ENCODE assay signal across 8 mouse cellular contexts in the genomic region with DNA sequence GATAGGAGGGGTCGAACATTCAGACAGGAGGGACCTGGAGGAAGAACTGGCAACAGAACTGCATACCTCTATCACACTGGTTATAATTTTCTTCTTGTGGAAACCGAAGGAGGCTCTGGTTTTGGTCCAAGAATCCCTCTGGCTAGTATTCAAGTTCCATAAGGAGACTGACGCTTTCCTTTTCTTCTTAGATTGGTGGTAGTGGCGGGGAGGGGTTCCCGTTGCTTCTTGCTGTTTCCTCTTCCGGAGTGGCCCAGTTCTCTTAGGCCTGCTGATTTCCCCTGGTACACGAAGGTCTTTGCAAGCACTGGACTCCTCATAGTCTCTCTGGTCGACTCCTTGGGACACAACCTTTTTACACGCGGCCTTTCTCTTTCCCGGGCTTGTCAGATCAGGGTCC. TPM values are rescaled to one million over a fixed set of nuclear protein-coding genes. Genes with fewer than 3 reads are reported as not detected.
DNase-seq lines count a peak whose midpoint lies in the region; ATAC-seq and TF ChIP-seq lines count a peak whose summit lies in the region.

No protein-coding gene starts in this region.

- no peak overlapping the region for H3K27ac ChIP-seq in thymus, adult 2 months (ENCODE audit: control insufficient read depth, insufficient read depth, low read length)
- peak overlapping the region; percentile 30; the same call in 1 of the 2 replicates for H3K27ac ChIP-seq in heart, embryonic 16.5 days (ENCODE audit: low read length)
- no peak overlapping the region for H3K27ac ChIP-seq in limb, embryonic 15.5 days

- H3K4me2 ChIP-seq in heart, embryonic 16.5 days (ENCODE audit: low read depth, low read length): peak overlapping the region; percentile 81
- peak overlapping the region; percentile 85 for H3K4me2 ChIP-seq in limb, embryonic 15.5 days

- peaks cover 18% of the 10 kb centered on the region for H3K4me1 ChIP-seq in thymus, adult 2 months (replicated peaks; ENCODE audit: control insufficient read depth, insufficient read depth, low read length)
- H3K4me1 ChIP-seq in heart, embryonic 16.5 days (ENCODE audit: control insufficient read depth, insufficient read depth, low read length): peaks cover 26% of the 10 kb centered on the region
- H3K4me1 ChIP-seq in limb, embryonic 15.5 days: peaks cover 31% of the 10 kb centered on the region

- no peaks in the 10 kb centered on the region for H3K27me3 ChIP-seq in thymus, adult 2 months (ENCODE audit: control insufficient read depth, insufficient read depth, low read length)
- no peaks in the 10 kb centered on the region for H3K27me3 ChIP-seq in heart, embryonic 16.5 days (ENCODE audit: control insufficient read depth, insufficient read depth, low read length)
- H3K27me3 ChIP-seq in limb, embryonic 15.5 days: no peaks in the 10 kb centered on the region

- H3K4me3 ChIP-seq in thymus, adult 2 months (ENCODE audit: control insufficient read depth, insufficient read depth, low read length): peak overlapping the region; percentile 77
- peak overlapping the region; percentile 79 for H3K4me3 ChIP-seq in heart, embryonic 16.5 days (ENCODE audit: low read length)
- H3K4me3 ChIP-seq in limb, embryonic 15.5 days: peak overlapping the region; percentile 66

- WGBS in thymus, adult 2 months: 2% methylated on average over 11 of the region's 11 CpGs
- WGBS in heart, embryonic 16.5 days: 20% methylated on average over 11 of the region's 11 CpGs
- WGBS in limb, embryonic 15.5 days: 27% methylated on average over 11 of the region's 11 CpGs

- H3K9ac ChIP-seq in heart, embryonic 16.5 days (ENCODE audit: low read length): peak overlapping the region; percentile 82
- peak overlapping the region; percentile 65 for H3K9ac ChIP-seq in limb, embryonic 15.5 days

- no peaks in the 10 kb centered on the region for H3K9me3 ChIP-seq in heart, embryonic 16.5 days (replicated peaks; ENCODE audit: control insufficient read depth, low read length)
- no peaks in the 10 kb centered on the region for H3K9me3 ChIP-seq in limb, embryonic 15.5 days

- TF ChIP-seq CTCF in thymus, adult 2 months (IDR thresholded peaks at IDR 0.05; ENCODE audit: borderline replicate concordance, control insufficient read depth, extremely low read depth, insufficient read depth, low read length, poor library complexity): no peak

- no peak; the same call in 1 of the 2 replicates for TF ChIP-seq POLR2A in thymus, adult 2 months (IDR thresholded peaks at IDR 0.05; ENCODE audit: control insufficient read depth, extremely low read depth, insufficient read depth, low read length, poor library complexity)

- peak; percentile 20 for DNase-seq in thymus, adult 2 months
- DNase-seq in thymus, adult 18-20 months: no peak
- DNase-seq in spleen, postnatal 36 days (ENCODE audit: low spot score in 2 of 2): peak; percentile 11 to 30
- no peak for DNase-seq in layer of hippocampus, postnatal 10 days (ENCODE audit: low spot score in 2 of 2)
- DNase-seq in gastrocnemius, postnatal 25 days: no peak

- ATAC-seq in heart, embryonic 16.5 days (replicated peaks; ENCODE audit: extremely low read depth, insufficient read depth, low FRiP score): no peak
- ATAC-seq in limb, embryonic 15.5 days (ENCODE audit: insufficient number of reproducible peaks, low FRiP score, low TSS enrichment, low read depth): no peak
- ATAC-seq in cerebellum, adult (ENCODE audit: insufficient number of reproducible peaks, low FRiP score, low TSS enrichment): no peak

- no peaks in the 10 kb centered on the region for H3K36me3 ChIP-seq in thymus, adult 2 months (ENCODE audit: control insufficient read depth, insufficient read depth, low read length)
- peaks cover 7% of the 10 kb centered on the region; the same call in 1 of the 2 replicates for H3K36me3 ChIP-seq in heart, embryonic 16.5 days (ENCODE audit: control insufficient read depth, insufficient read depth)
- 0 out of 2 replicates have a peak, but pooled peaks cover 5% of the 10 kb centered on the region for H3K36me3 ChIP-seq in limb, embryonic 15.5 days

RNA-seq across cellular contexts. Expression of a gene that starts 1.0 kb away (rescaled TPM):
- 8.6 and 14.0 TPM in 2 replicates for polyA plus RNA-seq in thymus, adult 2 months (2012; rRNA removed)
- polyA plus RNA-seq in heart, embryonic 16.5 days (2015; fragmentation: Nextera tagmentation; extraction: Ambion mirVana): 12.0 and 13.6 TPM in 2 replicates
- 10.8 and 11.0 TPM in 2 replicates for polyA plus RNA-seq in limb, embryonic 15.5 days (2015; fragmentation: Nextera tagmentation; extraction: Ambion mirVana)
- 1 to 10 TPM; 1.2 to 1.7 TPM for total RNA-seq in layer of hippocampus, postnatal 10 days (2021)
- under 1 TPM; 0.10 to 0.38 TPM for total RNA-seq in gastrocnemius, postnatal 25 days (2021)

RNA-seq across cellular contexts. Expression of a gene that starts 23.1 kb away (rescaled TPM):
- polyA plus RNA-seq in thymus, adult 2 months (2012; rRNA removed): 1.9 and 2.0 TPM in 2 replicates
- polyA plus RNA-seq in heart, embryonic 16.5 days (2015; fragmentation: Nextera tagmentation; extraction: Ambion mirVana): 2.2 and 2.9 TPM in 2 replicates
- 1.2 and 2.0 TPM in 2 replicates for polyA plus RNA-seq in limb, embryonic 15.5 days (2015; fragmentation: Nextera tagmentation; extraction: Ambion mirVana)
- 1 to 10 TPM; 1.5 to 1.7 TPM for total RNA-seq in layer of hippocampus, postnatal 10 days (2021)
- total RNA-seq in gastrocnemius, postnatal 25 days (2021): 1 to 10 TPM; 8.7 to 9.7 TPM

RNA-seq across cellular contexts. Expression of a gene that starts 39.7 kb away (rescaled TPM):
- 58.6 and 64.9 TPM in 2 replicates for polyA plus RNA-seq in thymus, adult 2 months (2012; rRNA removed)
- 105 and 113 TPM in 2 replicates for polyA plus RNA-seq in heart, embryonic 16.5 days (2015; fragmentation: Nextera tagmentation; extraction: Ambion mirVana)
- 91.9 and 95.4 TPM in 2 replicates for polyA plus RNA-seq in limb, embryonic 15.5 days (2015; fragmentation: Nextera tagmentation; extraction: Ambion mirVana)
- total RNA-seq in layer of hippocampus, postnatal 10 days (2021): 10 to 100 TPM; 69.1 to 79.6 TPM
- total RNA-seq in gastrocnemius, postnatal 25 days (2021): 10 to 100 TPM; 77.8 to 87.8 TPM

RNA-seq across cellular contexts. Expression of a gene that starts 39.8 kb away (rescaled TPM):
- 63.1 and 72.0 TPM in 2 replicates for polyA plus RNA-seq in thymus, adult 2 months (2012; rRNA removed)
- polyA plus RNA-seq in heart, embryonic 16.5 days (2015; fragmentation: Nextera tagmentation; extraction: Ambion mirVana): 237 and 257 TPM in 2 replicates
- polyA plus RNA-seq in limb, embryonic 15.5 days (2015; fragmentation: Nextera tagmentation; extraction: Ambion mirVana): 217 and 224 TPM in 2 replicates
- 10 to 100 TPM; 21.5 to 23.9 TPM for total RNA-seq in layer of hippocampus, postnatal 10 days (2021)
- total RNA-seq in gastrocnemius, postnatal 25 days (2021): 10 to 100 TPM; 10.1 to 15.2 TPM

RNA-seq across cellular contexts. Expression of a gene that starts 46.7 kb away (rescaled TPM):
- polyA plus RNA-seq in thymus, adult 2 months (2012; rRNA removed): 24.1 and 24.6 TPM in 2 replicates
- polyA plus RNA-seq in heart, embryonic 16.5 days (2015; fragmentation: Nextera tagmentation; extraction: Ambion mirVana): 1.4 and 2.2 TPM in 2 replicates
- 0.20 and 0.24 TPM in 2 replicates for polyA plus RNA-seq in limb, embryonic 15.5 days (2015; fragmentation: Nextera tagmentation; extraction: Ambion mirVana)
- under 1 TPM; 0.11 to 0.32 TPM for total RNA-seq in layer of hippocampus, postnatal 10 days (2021)
- total RNA-seq in gastrocnemius, postnatal 25 days (2021): under 1 TPM; 0.11 to 0.15 TPM

Comparison
In these comparisons a context has a peak if more than half of its experiments do, and no peak if none do; other contexts are left out.
1. DNase-seq: peak in thymus, adult 2 months (single experiment) and spleen, postnatal 36 days (2 of 2); none in thymus, adult 18-20 months (0 of 2), layer of hippocampus, postnatal 10 days (0 of 2) and gastrocnemius, postnatal 25 days (single experiment).
2. Peak in every context shown above with its lines, with median percentiles within 50 percentile points of each other: H3K4me3 ChIP-seq.